Mouse (Mus musculus) cerebellum, adult 11 months (tissue): ENCODE measurements around the gene Olfr95.
"Not testable (repeated sequence)": the region's sequence is repeated elsewhere in the genome, so short reads cannot be mapped to it uniquely, and the experiment has no call there.

ENCODE experiments used
- DNase-seq: peaks from one replicate; pipeline ENCODE4 v3.0.0; 2022

Gene Olfr95

DNA sequence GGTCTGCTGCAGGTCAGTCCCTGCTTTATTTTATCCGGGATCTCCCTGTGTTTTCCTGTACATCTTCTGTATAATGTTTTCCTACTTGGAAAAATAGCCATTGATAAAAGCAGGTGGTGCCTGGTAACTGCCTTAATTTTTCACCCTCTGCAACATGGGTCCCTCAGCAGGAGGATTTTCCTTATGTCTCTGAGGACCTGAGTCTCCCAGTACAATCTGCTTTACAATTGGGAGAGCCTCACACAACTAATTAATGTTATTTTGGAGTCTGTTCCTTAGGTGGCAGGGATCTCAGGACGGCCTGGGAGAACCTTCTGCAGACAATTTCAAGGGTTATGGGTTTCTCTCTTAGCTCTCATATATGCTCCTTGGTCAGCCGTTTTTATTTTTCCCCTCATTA, at the start of gene Olfr95:
Olfr95 (minus strand) TSS at position 101 of the 400 bp plus-strand sequence.
- no peak for DNase-seq

DNA sequence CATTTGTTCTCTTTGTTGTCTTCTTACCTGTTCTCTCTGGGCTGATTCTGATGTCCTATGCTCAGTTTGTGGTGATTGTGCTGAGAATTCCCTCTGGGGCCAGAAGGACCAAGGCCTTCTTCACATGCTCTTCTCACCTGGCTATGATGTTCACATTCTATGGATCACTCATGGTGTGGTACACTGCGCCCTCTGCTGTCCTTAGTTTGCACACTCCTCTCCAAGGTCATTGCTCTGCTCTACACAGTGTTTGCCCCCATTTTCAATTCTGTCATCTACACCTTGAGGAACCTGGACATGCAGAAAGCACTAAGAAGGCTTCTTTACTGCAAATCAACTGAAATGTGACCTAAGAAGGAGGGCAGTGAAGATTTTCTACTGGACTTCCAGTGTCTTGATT, 37.6 kb upstream of the Olfr95 start:
- no peak for DNase-seq

DNA sequence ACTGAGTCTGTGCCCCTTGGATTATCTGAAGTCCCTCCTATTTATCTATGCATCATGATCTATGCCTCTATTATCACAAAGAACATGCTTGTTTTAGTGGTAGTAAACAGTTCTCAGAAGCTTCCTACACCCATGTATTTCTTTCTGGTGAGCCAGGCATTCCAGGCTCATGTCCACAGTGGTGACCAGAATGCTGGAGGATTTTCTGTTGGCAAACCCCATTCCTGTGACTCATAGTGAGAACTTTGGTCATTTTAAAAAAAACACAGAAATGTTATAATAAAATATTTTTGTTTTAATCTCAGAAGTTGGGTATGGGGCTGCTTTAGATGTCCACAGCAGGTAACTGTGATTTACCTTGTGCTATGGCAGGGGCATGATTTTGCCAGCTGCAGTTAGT, 36.5 kb upstream of the Olfr95 start:
- DNase-seq: no peak

DNA sequence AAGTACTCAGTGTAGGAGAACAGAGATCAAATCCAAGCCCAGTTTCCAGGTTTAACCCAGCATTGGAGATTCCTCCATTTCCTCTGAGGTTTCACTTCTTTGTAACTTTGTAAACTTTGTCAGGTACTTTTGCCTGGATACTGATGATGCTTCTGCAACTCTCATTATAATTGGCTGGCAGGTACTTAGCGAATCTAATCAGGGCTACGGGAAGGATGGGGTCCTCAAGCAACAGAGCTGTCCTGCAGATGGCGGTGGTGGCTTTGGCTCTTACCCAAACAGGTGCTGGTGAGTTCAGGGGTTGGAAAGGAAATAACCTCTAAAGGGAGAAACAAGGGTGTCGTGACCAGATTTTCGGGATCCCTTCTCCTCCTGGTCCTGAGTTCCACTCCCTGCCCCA, 33.8 kb upstream of the Olfr95 start:
- peak; percentile 1 for DNase-seq

DNA sequence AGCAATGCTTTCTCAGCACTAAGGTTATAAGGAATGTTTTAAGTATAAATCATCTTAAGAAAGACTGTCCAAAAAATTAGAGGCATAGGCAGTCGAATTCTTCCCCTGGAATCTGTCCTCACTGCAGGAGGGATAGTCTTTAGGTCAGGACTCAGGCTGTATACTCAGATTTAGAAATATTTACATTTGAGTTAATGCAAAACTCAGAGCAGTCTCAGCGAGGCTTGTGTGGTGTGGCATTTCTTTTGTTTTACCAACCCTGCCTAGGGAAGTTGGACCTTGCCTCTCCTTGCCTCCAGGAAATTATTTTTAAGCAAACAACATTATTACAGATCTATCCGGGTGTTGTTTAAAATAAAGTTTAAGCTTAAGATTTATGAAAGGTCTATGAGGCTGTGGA, 29.3 kb upstream of the Olfr95 start:
- no peak for DNase-seq

DNA sequence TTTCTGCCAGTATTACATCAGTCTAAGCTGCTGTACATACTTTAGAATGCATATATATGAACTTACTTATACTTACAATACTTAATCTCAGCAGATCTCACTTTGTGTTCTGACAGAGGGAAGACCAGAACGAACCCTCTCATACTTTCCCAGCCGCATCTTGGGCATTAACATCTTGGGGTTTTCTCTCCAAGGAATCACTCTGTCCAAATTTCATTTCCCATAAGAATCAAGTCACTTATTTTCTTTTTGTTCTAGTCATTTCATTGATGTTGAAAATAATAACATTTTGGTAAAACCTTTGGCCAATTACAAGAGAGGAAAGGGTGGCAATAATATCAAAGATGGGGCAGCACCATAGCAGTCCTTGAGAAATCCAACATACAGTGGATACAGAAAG, 24.3 kb upstream of the Olfr95 start, which contains the start of gene Olfr97:
Olfr97 (minus strand) TSS at position 101 of the 400 bp plus-strand sequence.
- not testable (repeated sequence) for DNase-seq

DNA sequence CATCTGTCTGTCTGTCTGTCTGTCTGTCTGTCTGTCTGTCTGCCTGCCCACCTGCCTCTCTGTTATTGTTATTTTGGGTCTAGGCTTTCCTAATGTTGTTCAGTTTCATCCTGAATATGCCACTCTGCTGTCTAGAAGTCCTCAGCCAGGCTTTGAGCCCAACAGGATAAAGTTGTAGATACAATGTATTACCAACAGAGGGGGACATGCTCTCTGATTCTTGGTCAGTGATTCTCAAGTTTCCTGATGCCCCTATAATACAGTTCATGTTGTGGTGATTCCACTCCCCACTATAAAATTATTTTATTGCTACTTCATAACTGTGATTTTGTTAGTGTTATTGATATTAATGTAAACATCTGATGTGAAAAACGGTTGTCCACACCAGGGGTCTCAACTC, 9.0 kb upstream of the Olfr95 start:
- no peak for DNase-seq

DNA sequence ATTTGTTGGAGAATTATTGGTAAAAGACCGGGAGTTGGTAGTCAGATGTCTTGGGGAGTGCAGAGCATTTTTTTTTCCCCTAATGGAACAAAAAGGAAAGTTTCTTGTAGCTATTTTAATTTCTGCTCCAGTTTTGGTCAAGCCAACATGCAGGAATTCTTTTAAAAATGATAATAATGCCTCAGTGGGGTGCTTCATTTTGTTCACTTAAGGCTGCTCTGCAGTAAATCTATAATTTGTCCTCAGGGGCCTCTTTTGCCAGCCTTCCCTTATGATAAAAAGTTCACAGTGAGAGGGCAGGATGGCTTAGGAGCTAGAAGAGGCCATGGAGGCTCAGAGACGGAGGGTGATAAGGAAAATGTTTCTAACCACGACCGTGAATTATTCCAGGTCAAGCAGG, 6.9 kb upstream of the Olfr95 start, which contains the start of gene Olfr96:
Olfr96 (plus strand) TSS at position 301 of the 400 bp plus-strand sequence.
- no peak for DNase-seq

DNA sequence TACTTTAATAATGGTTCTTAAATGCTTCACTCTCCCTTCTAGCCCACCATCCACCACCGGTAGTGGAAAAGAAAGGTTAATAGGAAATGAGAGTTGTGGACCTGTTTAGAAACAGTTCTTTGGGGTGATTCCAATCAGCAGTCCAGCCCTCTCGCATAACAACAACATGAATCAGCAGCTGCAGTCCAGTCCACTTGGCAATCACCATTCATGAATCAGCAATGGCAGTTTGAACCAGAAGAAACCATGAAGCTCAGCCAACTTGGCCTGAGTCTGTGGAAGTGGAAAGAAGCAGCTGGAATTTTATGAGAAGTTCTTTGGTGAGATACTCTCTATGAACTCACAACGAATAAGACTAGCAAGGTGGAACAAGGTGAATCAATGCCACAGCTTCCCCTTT, 5.6 kb upstream of the Olfr95 start:
- DNase-seq: no peak

DNA sequence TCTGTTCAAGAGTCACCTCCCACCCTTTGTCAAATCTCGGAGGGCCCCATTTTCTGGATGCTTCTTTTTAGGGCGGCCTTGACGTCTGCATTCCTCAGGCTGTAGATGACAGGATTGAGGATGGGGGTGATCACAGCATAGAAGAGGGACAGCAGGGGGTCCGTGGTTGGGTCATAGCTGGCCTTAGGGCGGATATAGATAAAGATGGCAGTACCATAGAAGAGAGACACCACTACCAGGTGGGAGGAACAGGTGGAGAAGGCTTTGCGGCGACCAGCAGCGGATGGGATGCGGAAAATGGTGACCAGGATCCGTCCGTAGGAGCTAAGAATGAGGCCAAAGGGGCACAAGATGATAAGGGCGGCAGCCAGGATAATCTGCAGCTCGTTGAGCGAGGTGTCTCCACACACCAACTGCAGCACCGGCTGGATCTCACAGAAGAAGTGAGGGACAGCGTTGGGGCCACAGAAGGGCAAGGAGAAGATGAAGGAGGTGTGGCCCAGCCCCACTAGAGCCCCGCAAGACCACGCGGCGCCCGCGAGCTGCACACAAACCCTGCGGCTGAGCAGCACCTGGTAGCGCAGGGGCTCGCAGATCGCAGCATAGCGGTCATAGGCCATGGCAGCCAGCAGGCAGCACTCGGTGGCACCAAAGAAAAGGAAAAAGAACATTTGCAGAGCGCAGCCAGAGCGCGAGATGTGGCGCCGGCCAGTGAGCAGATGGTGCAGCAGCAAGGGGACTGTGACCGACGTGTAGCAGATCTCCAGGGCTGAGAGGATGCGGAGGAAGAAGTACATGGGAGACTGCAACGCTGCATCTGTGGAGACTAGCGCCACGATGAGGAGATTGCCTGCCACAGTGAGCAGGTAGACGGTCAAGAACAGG, 1.8 kb downstream of the Olfr95 start:
- no peak for DNase-seq

DNA sequence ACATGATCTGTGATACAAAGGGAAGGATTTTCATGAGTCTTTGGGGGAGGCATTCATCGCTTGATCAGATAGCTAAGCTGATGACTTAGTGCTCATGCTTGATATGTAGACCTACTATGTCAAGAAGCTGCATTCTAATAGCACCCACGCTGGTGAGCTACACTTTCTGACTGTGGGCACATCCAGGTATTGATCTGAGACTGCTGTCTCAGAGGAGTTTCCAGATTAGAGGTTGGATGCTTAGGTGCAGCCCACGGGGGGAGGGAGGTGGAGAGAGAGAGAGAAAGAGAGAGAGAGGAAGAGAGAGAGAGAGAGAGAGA, 9.0 kb downstream of the Olfr95 start:
- no peak for DNase-seq

DNA sequence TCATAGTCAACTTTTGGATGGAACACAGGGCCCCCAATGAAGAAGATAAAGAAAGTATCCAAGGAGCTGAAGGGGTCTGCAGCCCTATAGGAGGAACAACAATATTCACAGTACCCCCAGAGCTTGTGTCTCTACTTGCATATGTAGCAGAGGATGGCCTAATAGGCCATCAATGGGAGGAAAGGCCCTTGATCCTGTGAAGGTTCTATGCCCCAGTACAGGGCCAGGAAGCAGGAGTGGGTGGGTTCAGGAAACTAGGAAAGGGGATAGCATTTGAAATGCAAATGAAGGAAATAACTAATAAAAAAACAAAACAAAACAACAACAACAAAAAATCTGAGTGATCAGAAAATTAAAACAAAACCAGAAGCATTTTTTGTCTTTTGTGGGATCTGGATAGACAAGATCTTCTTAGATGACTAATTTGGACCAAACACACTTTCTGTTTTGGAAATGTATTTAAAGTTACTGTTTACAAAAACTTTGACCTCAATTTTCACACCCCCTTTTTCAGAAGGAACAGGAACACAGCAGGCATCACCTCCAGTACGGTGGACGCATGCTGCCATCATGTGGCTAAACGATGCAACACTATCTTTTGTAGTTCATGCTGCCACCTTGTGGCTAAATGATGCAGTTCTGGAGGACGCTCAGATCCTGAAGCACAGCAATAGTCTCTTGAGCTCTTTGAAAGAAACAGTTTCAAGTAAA, 9.6 kb downstream of the Olfr95 start:
- DNase-seq: peak; percentile 56

DNA sequence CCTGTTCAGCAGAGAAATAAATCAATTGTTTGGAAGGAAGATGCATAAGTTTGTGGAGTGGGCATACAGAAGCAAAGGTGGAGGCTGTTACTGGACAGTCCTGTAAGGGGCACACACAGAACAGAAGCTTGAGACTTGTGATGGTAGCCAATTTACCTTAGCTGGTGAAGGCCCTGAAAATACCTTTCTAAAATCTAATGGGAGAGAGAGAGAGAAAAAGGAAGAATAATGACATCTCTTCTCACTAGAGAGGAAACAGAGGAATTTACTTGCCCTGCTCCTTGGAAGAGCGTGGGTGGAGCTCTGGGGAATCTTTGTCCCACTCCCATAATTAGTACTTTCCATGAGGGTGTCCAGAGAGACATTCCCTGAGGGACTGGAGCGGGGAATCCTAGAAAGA, 12.0 kb downstream of the Olfr95 start, which contains the start of gene Olfr94:
Olfr94 (minus strand) TSS at position 101 of the 400 bp plus-strand sequence.
- no peak for DNase-seq

DNA sequence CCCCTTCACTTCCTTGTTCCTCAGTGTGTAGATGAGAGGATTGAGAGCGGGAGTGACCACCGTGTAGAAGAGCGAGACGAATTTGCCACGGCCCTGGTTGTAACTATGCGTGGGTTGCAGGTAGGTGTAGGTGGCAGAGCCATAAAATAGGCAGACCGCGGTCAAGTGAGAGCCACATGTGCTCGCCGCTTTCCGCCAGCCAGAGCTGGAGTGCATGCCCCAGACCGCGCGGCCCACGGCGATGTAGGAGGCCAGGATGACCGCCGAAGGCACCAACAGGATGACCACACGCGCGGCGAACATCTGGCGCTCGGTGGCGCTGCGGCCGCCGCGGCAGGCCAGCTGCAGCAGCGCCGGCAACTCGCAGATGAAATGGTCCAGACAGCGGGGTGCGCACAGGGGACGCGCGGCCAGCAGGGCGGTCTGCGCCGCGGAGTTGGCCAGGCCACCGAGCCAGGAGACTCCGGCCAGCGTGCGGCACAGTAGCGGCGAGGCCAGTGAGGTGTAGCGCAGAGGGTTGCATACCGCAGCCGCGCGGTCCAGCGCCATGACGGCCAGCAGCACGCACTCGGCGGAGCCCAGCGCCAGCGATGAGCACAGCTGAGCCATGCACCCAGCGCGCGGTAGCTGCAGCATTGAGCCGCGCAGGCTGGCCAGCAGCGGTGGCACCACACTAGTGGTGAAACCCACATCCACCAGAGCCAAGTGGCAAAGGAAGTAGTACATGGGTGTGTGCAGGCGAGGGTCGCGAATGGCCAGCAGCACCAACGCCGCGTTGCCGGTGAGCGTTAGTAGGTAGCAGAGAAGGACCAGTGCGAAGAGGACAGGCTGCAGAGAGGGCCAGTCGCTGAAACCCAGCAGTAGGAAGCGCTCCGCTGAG, 15.8 kb downstream of the Olfr95 start:
- no peak for DNase-seq

DNA sequence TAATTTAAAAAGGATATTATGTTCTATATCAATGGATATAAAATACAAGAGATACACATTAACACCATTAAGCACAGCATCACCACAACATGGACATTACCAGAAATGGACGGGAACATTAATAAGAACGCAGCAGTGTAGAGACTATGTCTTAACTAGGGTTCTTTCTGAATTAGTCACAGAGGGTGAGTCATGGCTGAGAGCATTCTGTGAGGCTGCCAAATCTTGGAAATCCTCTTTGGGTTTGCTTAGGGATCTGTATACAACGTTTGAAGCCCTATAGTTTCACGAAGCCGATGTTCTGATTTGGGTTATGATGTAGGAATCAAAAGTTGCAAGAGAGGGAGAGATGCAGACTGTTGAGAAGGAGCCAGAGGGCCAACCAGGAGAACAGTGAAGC, 18.1 kb downstream of the Olfr95 start:
- DNase-seq: no peak

DNA sequence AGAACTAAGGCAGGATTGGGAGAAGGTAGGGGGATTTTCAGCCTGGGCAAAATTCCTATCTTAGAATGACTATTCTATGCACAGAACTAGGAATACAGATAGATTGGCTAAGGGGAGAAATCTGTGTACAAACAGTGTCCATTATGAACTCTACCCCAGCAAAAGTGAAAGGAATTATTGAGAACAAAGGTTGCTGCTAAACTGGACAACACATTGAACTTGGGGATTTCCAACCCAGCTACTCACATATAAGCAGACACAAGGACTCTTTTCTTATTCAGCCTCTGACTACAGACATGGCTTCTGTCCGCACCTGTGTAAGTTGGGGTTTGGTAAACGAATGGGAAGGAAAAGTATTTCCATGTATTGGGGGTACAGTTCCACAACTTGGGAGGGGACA, 19.3 kb downstream of the Olfr95 start, which contains the start of gene Ubd:
Ubd (plus strand) TSS at position 237 of the 400 bp plus-strand sequence.
- DNase-seq: no peak

DNA sequence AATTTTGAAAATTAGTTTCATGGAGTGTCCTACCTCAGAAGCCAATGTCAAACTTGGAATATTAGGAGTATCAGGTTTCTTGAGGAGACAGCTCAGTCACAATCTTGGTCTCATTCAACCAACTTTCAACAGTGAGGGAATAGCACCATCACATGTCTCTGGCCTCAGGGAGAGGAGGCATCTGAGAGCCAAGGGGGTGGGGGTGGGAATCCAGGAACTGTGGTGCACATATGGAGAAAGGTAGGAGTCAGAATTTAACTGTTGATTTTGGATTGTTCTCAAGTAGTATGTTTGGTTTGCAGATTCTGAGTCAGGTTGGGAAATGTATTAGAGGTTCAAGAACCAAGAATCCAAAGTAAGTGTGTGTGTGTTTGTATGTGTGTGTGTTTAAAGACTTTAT, 19.9 kb downstream of the Olfr95 start:
- no peak for DNase-seq

DNA sequence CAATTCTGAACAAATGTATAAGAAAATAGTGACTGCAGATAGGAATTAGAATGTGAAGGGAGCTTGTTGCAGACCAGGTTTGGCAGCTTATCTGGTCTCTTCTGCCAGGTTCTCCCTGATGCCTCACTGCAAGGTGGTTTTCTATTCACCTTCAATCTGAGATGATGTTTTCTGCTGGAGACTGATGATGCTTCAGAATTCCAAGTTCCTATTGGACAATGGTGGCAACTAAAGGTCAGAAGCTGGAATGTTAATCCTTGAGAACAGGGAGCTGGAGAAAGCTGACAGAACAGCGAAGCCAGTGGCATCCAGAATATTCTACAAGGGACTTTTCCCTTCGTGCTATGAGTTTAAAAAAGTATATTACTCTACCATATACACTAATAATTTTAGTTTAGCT, 22.2 kb downstream of the Olfr95 start:
- DNase-seq: peak; percentile 10

DNA sequence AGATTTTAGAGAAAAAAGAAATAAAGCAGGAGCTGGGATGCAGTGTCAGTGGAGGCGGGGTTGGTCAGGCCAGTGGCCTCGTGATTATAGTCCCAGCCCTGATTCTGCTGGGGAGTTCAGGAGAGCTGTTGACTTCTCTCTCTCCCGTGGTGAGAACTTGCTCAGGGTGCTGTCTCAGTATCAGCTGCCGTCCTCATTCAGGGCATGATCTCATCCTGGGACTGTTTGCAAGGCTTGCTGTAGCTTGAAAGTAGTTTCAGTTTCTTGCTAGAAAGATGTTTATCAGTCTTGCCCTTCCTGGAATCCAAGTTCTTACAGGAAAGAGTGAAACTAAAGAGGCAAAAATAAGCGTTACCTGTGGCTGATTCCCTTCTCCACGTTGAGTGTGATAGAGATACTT, 27.4 kb downstream of the Olfr95 start:
- DNase-seq: no peak

DNA sequence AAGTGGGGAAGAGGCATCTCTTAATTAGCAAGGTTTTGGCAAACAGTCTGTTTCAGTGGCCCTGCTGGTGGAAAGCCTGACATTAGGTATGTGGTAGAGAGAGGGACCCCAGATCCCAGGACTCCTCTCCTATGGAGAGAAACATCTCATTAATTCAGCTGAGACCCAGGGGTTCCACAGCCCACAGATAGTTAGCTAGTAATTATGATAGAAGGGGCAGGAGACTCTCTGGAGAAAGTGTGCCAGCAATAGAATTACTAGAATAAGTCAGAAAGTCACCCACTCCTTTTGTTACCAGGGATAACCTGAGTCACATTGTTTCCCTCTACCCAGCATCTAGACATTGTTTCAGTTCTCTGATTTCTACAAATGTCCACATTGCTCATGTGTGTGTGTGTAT, 51.5 kb downstream of the Olfr95 start, which contains the start of gene Olfr93:
Olfr93 (minus strand) TSS at position 101 of the 400 bp plus-strand sequence.
- no peak for DNase-seq
